Mouse (Mus musculus) mesoderm, embryonic 11.5 days (tissue): ENCODE measurements at regions not wholly inside any gene's neighbourhood (a gene's known extent, or its start where the extent isn't known, plus 50 kb on each side); places are given as distances from the start of the nearest gene placed in this dataset.

Experiments
- DNase-seq: peaks from one replicate; pipeline ENCODE4 v3.0.0-alpha.2; 2012; ENCODE audit warnings: low read depth, low spot score

- no peak for DNase-seq
Observed at GRCm38 (mm10) chr12:12517020-12517419, 255.1 kb downstream of the Fam49a start.

DNA sequence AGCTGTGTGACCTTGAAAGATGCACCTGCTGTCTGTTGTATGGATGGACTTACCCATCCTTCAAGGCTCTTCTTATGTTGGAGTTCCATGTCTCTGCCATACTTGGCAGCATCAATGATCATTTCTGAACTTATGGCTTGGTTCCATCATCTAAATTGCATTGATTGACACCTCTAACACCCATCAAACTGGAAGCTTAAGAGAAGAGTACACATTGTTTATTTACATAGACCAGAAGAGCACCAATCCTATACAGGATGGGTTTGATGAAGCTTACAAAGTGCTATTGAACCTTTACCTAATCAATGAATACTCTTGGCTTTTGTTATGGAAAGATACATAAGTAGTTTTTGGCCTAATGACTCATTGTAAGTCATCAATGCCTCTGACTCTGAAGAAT, 248.8 kb downstream of the Fam49a start:
- no peak for DNase-seq

- DNase-seq, result no peak
Observed at GRCm38 (mm10) chr12:12509164-12509937, 247.4 kb downstream of the Fam49a start.

DNA sequence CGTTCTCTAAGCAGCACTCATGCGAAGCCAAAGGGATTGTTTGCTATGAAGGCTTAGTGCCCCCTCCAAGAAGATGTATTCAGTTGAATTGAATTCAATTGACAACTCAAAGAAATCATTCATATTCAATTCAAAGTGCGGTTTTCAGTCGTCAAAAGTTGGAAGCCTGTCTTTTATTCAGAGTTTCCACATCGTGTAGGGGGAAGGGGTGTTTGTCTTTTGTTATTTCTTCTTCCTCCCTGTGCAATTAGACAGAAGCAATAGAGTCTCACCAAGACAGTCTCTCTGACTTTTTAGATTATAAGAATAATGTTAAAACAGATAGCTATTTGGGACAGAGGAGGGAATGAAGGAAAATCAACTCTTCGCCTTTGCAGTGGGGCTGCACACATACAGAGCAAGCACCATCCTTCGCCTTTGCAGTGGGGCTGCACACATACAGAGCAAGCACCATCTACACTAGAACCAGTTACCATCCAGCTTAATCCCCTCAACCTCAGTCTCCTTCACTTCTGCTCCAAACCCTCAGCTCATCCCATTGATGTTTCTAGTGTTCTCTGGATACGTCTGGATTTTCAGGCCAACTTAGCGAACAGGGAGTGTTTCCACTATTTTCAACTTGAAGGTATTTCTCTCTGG, 246.7 kb downstream of the Fam49a start:
- DNase-seq, result no peak

GRCm38 (mm10) chr12:12506671-12507070, 244.7 kb downstream of the Fam49a start:
- DNase-seq, result no peak

- no peak for DNase-seq
Observed at GRCm38 (mm10) chr12:12505590-12505989, 243.7 kb downstream of the Fam49a start.

DNA sequence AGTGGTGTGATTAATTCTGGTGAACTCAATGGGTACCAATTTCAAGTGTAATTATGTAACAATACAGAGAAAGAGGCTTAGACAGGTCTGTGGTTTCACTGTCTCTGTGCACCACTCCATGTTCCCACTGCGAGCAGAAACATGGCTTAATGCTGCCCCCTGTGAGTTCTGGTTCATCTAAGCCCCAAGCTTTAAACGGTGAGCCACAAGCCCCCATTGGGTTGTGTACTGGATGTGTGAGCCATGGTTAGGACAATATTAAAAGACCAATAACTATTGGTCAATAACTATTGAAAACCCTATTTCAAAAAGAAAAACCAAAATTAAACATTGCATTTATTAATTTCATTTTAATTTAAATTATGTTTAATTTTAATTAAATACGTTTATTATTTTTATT, 238.0 kb downstream of the Fam49a start:
- DNase-seq, result no peak

GRCm38 (mm10) chr12:12498621-12499020, 236.7 kb downstream of the Fam49a start:
- DNase-seq, result no peak

- DNase-seq, result no peak
Observed at GRCm38 (mm10) chr12:12497277-12497841, 235.4 kb downstream of the Fam49a start.

DNA sequence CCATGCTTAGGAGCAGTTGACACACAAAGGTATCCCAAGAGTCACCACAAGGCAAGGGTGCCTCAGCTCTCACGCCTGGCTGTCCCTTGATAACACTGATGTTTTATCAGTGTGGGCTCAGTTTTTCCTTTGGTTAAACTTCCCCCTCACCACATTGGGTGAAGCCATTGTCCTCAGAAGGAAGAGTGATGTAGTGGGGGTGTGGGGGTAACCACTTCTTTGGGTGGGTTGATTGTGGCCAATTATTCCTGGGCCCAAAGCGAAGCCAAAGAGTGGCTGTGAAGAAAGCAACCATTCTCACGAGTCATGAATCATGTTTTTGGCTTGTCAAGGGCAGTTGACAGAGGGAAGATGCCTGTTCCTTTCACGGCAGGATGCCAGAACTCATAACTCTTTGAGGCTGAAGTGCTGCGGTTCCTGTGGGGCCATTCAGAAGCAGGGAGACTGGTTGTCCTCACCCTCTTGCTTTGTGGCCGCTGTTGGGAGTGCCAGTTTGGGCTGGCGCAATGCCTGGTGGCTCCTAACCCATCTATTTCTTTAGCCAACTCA, 234.7 kb downstream of the Fam49a start:
- DNase-seq, result no peak

DNA sequence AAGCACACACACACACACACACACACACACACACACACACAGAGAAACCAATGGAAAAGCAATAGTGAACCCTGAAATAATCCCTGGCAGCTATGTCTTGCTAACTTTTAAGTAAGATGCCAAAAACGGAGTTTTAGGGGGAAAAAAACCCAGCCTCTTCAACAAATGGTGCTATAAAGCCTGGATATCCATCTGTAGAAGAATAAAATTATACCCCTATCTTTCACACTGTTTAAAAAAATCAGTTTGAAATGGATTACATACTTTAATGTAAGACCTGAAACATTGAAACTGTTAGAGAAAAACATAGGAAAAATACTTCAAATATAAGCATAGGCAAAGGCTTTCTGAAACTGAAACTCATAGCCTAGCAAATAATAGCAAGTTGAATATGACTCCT, 228.2 kb downstream of the Fam49a start:
- no peak for DNase-seq

GRCm38 (mm10) chr12:12488090-12488489, 226.2 kb downstream of the Fam49a start:
- DNase-seq, result no peak

- no peak for DNase-seq
Observed at GRCm38 (mm10) chr12:12486656-12487356, 224.9 kb downstream of the Fam49a start.

DNA sequence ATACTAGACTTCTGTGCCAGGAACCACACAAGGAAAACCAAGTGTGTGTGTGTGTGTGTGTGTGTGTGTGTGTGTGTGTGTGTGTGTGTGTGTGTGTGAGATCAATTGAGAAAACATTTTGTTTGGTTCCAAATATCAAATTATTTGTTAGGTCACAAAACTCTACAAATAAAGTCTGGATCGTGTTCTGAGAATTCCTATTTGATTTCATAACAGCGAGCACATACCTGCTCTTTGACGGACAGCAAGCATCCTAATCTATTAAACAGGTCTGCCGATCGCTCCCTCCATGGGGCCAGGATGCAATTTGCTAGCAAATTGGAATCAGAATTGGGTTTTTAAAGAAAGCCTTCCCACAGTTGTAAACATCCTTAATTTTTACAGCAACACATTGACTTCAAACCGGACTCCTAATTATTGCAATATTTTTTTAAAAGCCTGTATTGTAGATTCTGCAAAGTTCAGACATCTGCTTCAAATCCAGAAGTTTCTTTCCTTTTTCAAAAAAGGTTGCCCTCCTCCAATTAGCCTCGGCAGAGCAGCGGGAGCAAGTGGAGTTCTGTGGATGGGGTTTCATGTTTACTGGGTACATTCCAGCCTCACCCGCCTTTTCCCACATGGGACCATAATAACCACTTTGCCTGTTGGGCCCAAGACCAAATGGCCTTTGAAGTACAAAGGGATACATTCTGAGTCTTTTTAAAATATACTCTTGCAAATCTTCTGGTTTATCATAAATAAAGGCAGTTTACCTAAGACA, 223.2 kb downstream of the Fam49a start:
- no peak for DNase-seq

- no peak for DNase-seq
Observed at GRCm38 (mm10) chr12:12480451-12480850, 218.5 kb downstream of the Fam49a start.

GRCm38 (mm10) chr12:12452086-12452485, 190.1 kb downstream of the Fam49a start:
- DNase-seq, result no peak

DNA sequence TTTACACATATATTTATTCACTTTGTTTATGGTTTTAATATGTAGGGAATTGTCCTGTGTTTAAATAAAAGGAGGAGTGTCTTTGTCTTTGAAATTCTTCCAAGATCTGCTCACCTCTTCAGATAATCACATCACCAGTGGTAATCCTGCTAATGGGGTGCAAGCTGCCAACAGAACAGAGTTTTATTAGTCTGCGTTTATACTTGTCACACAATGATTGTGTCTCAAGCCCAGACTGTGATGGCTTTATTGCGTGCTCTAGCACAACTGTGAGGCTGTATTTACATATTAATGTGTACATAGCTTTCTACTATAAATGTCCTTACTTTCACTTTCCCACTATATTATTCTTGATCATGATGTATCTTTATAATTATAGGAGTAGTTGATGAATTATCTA, 184.8 kb downstream of the Fam49a start:
- no peak for DNase-seq

DNA sequence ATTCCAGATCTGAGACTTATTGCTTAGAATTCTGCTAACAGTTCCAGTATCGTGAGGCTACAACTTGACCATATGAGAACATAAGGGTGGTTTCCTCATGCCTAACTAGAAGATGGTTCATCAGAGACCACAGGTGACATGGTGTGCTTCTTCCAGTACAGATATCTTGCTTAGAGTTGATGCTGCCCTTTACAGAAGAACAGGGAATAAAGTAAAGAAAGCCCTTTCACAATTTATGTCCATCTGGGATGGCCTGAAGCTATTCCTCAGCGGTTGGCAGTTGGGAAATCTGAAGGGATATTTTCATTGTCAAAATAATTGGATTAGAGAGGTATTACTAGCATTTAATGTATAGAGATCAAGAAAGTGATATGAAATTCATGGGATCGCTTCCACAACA, 184.3 kb downstream of the Fam49a start:
- no peak for DNase-seq

GRCm38 (mm10) chr12:12442872-12443271, 180.9 kb downstream of the Fam49a start:
- no peak for DNase-seq

DNA sequence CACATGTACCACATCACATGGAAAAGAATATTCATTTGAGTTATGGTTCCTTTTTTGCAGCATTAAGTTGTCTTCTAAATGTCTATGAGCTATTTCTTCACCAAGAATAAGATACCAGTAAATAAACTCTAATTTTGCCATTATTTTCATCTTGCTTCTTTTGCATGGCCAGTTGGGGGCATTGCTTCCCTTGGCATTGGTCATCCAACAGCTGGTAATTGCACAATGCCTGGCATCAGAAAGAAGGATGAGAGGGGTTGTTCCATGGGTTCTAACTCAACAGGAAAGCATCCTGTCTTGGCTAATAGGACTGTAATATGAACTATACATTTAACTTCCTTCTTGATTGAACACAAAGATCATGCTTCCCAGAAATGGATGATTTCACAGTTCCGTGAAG, 174.4 kb downstream of the Fam49a start:
- DNase-seq, result no peak

DNA sequence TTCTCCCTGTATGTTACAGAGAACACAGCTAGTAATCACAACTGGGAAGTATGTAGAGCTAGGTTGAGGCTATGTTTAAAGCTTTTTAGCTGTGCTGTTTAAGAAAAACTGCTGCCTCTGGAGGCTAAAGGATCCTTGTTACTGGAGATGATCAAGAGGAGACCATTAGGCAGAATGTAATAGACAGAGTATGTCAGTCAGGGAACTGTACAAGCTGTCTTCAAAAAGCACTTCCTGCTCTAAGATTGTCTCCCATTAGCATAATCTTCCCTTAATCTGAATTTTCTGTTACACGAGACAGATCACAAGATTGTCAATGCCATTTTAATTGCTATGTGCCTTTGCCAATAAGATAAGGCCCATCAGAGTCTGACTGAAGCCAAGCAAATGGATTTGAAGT, 170.7 kb downstream of the Fam49a start:
- DNase-seq, result no peak
